8 mouse cellular contexts compared by ENCODE assay signal in genomic region chr5:111138927-111139565, GRCm38 (mm10).
A peak's percentile ranks its signal among the peaks of the same experiment; 100 is the strongest.
DNase-seq lines count a peak whose midpoint lies in the region; ATAC-seq and TF ChIP-seq lines count a peak whose summit lies in the region.

No protein-coding gene starts in this region.

- H3K36me3 ChIP-seq in hindbrain, embryonic 15.5 days, result no peaks in the 10 kb centered on the region
- no peaks in the 10 kb centered on the region for H3K36me3 ChIP-seq in liver, embryonic 11.5 days (ENCODE audit: control insufficient read depth, insufficient read depth, low read length)
- no peaks in the 10 kb centered on the region for H3K36me3 ChIP-seq in neural tube, embryonic 13.5 days

- no peak for TF ChIP-seq CTCF in layer of hippocampus, adult 2 months (conservative IDR thresholded peaks at IDR 0.05)

- no peak overlapping the region for H3K4me3 ChIP-seq in layer of hippocampus, adult 2 months
- no peak overlapping the region for H3K4me3 ChIP-seq in hindbrain, embryonic 15.5 days
- no peak overlapping the region for H3K4me3 ChIP-seq in liver, embryonic 11.5 days (ENCODE audit: low read depth, low read length)
- H3K4me3 ChIP-seq in neural tube, embryonic 13.5 days, result no peak overlapping the region

- no peaks in the 10 kb centered on the region for H3K9me3 ChIP-seq in hindbrain, embryonic 15.5 days
- H3K9me3 ChIP-seq in liver, embryonic 11.5 days (ENCODE audit: control insufficient read depth, low read length), result no peaks in the 10 kb centered on the region
- H3K9me3 ChIP-seq in neural tube, embryonic 13.5 days, result no peaks in the 10 kb centered on the region

- intact Hi-C loops in gastrocnemius, postnatal 14 days (cut with DNase I; ENCODE audit: low total_unique reads), result no loop called here

- peaks cover 56% of the 10 kb centered on the region for H3K4me1 ChIP-seq in hindbrain, embryonic 15.5 days (replicated peaks)
- peaks cover 23% of the 10 kb centered on the region for H3K4me1 ChIP-seq in liver, embryonic 11.5 days (replicated peaks; ENCODE audit: control insufficient read depth, insufficient read depth, low read length)
- H3K4me1 ChIP-seq in neural tube, embryonic 13.5 days (replicated peaks), result peaks cover 64% of the 10 kb centered on the region

- H3K9ac ChIP-seq in hindbrain, embryonic 15.5 days, result no peak overlapping the region
- no peak overlapping the region for H3K9ac ChIP-seq in liver, embryonic 11.5 days (ENCODE audit: low read depth, low read length)
- H3K9ac ChIP-seq in neural tube, embryonic 13.5 days, result no peak overlapping the region

- no peak for DNase-seq in layer of hippocampus, adult 2 months (ENCODE audit: low spot score in 2 of 2)
- no peak for DNase-seq in layer of hippocampus, adult 11-12 months (ENCODE audit: low spot score)
- DNase-seq in liver, embryonic 11.5 days (ENCODE audit: low spot score), result no peak
- no peak for DNase-seq in gastrocnemius, postnatal 14 days
- no peak for DNase-seq in cerebellum, postnatal 36 days
- no peak for DNase-seq in adrenal gland, postnatal 25 days

- no peak overlapping the region for H3K4me2 ChIP-seq in hindbrain, embryonic 15.5 days
- no peak overlapping the region for H3K4me2 ChIP-seq in liver, embryonic 11.5 days
- H3K4me2 ChIP-seq in neural tube, embryonic 13.5 days, result no peak overlapping the region

- 65% methylated on average over 7 of the region's 7 CpGs for WGBS in hindbrain, embryonic 15.5 days
- 41% methylated on average over 7 of the region's 7 CpGs for WGBS in liver, embryonic 11.5 days
- WGBS in neural tube, embryonic 13.5 days, result 73% methylated on average over 7 of the region's 7 CpGs

- H3K27me3 ChIP-seq in hindbrain, embryonic 15.5 days, result no peaks in the 10 kb centered on the region
- H3K27me3 ChIP-seq in liver, embryonic 11.5 days (replicated peaks; ENCODE audit: control insufficient read depth, insufficient read depth, low read length), result no peaks in the 10 kb centered on the region
- H3K27me3 ChIP-seq in neural tube, embryonic 13.5 days, result no peaks in the 10 kb centered on the region

- 0 out of 2 replicates have a peak, but pooled peaks have one; percentile 10 for ATAC-seq in hindbrain, embryonic 15.5 days (ENCODE audit: low FRiP score, low read depth)
- 0 out of 2 replicates have a peak, but pooled peaks have one; percentile 58 for ATAC-seq in liver, embryonic 11.5 days (replicated peaks; ENCODE audit: low FRiP score)
- ATAC-seq in neural tube, embryonic 13.5 days (ENCODE audit: low read depth), result no peak

- peak overlapping the region; percentile 12 for H3K27ac ChIP-seq in layer of hippocampus, adult 2 months
- H3K27ac ChIP-seq in hindbrain, embryonic 15.5 days (replicated peaks), result peak overlapping the region; percentile 61
- 0 out of 2 replicates have a peak overlapping the region, but pooled peaks have one; percentile 38 for H3K27ac ChIP-seq in liver, embryonic 11.5 days (ENCODE audit: low read depth, low read length)
- peak overlapping the region; percentile 85 for H3K27ac ChIP-seq in neural tube, embryonic 13.5 days (replicated peaks)

Comparison
In these comparisons a context has a peak if more than half of its experiments do, and no peak if none do; other contexts are left out.
1. H3K27ac ChIP-seq: peak in every context shown above with its lines; median percentile 85 in neural tube, embryonic 13.5 days; 61 in hindbrain, embryonic 15.5 days; 38 in liver, embryonic 11.5 days; 12 in layer of hippocampus, adult 2 months.